13 mouse cellular contexts compared by ENCODE assay signal in genomic region chr14:62855863-62856262, GRCm38 (mm10). TPM values are rescaled to one million over a fixed set of nuclear protein-coding genes. Genes with fewer than 3 reads are reported as not detected.
DNase-seq lines count a peak whose midpoint lies in the region; ATAC-seq lines count a peak whose summit lies in the region.
"Had no signal": no experiment of that assay in that cellular context is flagged by ENCODE, and none has a peak within 500 bp of the region (broad histone marks: within the 10 kb centered on the region; RNA-seq: fewer than 3 reads in every experiment).

No protein-coding gene starts in this region.

- H3K4me2 ChIP-seq in hindbrain, embryonic 15.5 days, result peak overlapping the region; percentile 26; the same call in 1 of the 2 replicates
- no peak overlapping the region for H3K4me2 ChIP-seq in hindbrain, embryonic 13.5 days
- peak overlapping the region; percentile 37 for H3K4me2 ChIP-seq in midbrain, embryonic 15.5 days
- no peak overlapping the region for H3K4me2 ChIP-seq in midbrain, embryonic 13.5 days (replicated peaks)
- H3K4me2 ChIP-seq in stomach, embryonic 14.5 days (replicated peaks; ENCODE audit: low read depth, low read length), result 0 out of 2 replicates have a peak overlapping the region, but pooled peaks have one; percentile 0
- H3K4me2 ChIP-seq: embryonic facial prominence, embryonic 12.5 days had no signal

- peaks cover 26% of the 10 kb centered on the region for H3K4me1 ChIP-seq in hindbrain, embryonic 15.5 days (replicated peaks)
- peaks cover 38% of the 10 kb centered on the region for H3K4me1 ChIP-seq in hindbrain, embryonic 13.5 days (replicated peaks)
- H3K4me1 ChIP-seq in midbrain, embryonic 15.5 days, result peaks cover 22% of the 10 kb centered on the region
- peaks cover 31% of the 10 kb centered on the region for H3K4me1 ChIP-seq in midbrain, embryonic 13.5 days (replicated peaks)
- peaks cover 11% of the 10 kb centered on the region; the same call in 1 of the 2 replicates for H3K4me1 ChIP-seq in stomach, embryonic 14.5 days (ENCODE audit: control insufficient read depth, insufficient read depth, low read length)

- peak; percentile 27 to 37 for DNase-seq in cerebellum, postnatal 14 days
- DNase-seq in cerebellum, adult 11 months, result no peak
- DNase-seq: adrenal gland, postnatal 25 days; cerebellum, adult 8-10 months; kidney, adult 11 months had no signal

- H3K4me3 ChIP-seq in hindbrain, embryonic 15.5 days, result no peak overlapping the region
- no peak overlapping the region for H3K4me3 ChIP-seq in hindbrain, embryonic 13.5 days
- no peak overlapping the region for H3K4me3 ChIP-seq in midbrain, embryonic 15.5 days
- no peak overlapping the region for H3K4me3 ChIP-seq in midbrain, embryonic 13.5 days (replicated peaks)
- H3K4me3 ChIP-seq in stomach, embryonic 14.5 days (ENCODE audit: low read depth, low read length), result no peak overlapping the region
- H3K4me3 ChIP-seq: embryonic facial prominence, embryonic 12.5 days had no signal

- 67% methylated on average over 3 of the region's 3 CpGs for WGBS in hindbrain, embryonic 15.5 days
- 77% methylated on average over 3 of the region's 3 CpGs for WGBS in hindbrain, embryonic 13.5 days
- WGBS in midbrain, embryonic 15.5 days, result 67% methylated on average over 3 of the region's 3 CpGs
- WGBS in midbrain, embryonic 13.5 days, result 72% methylated on average over 3 of the region's 3 CpGs
- 45% methylated on average over 3 of the region's 3 CpGs for WGBS in stomach, embryonic 14.5 days

- H3K36me3 ChIP-seq in hindbrain, embryonic 15.5 days, result no peaks in the 10 kb centered on the region
- peaks cover 4% of the 10 kb centered on the region; the same call in 1 of the 2 replicates for H3K36me3 ChIP-seq in hindbrain, embryonic 13.5 days
- no peaks in the 10 kb centered on the region for H3K36me3 ChIP-seq in midbrain, embryonic 15.5 days (replicated peaks)
- no peaks in the 10 kb centered on the region for H3K36me3 ChIP-seq in midbrain, embryonic 13.5 days
- no peaks in the 10 kb centered on the region for H3K36me3 ChIP-seq in stomach, embryonic 14.5 days (ENCODE audit: control insufficient read depth, insufficient read depth, low read length)
- H3K36me3 ChIP-seq: embryonic facial prominence, embryonic 12.5 days had no signal

- no peaks in the 10 kb centered on the region for H3K9me3 ChIP-seq in hindbrain, embryonic 15.5 days
- H3K9me3 ChIP-seq in hindbrain, embryonic 13.5 days, result peaks cover 3% of the 10 kb centered on the region; the same call in 1 of the 2 replicates
- no peaks in the 10 kb centered on the region for H3K9me3 ChIP-seq in midbrain, embryonic 15.5 days
- H3K9me3 ChIP-seq in midbrain, embryonic 13.5 days, result no peaks in the 10 kb centered on the region; the same call in 1 of the 2 replicates
- H3K9me3 ChIP-seq in stomach, embryonic 14.5 days (ENCODE audit: control insufficient read depth, low read depth, low read length), result no peaks in the 10 kb centered on the region; the same call in 1 of the 2 replicates

- no peak overlapping the region for H3K9ac ChIP-seq in hindbrain, embryonic 15.5 days
- H3K9ac ChIP-seq in hindbrain, embryonic 13.5 days, result no peak overlapping the region
- H3K9ac ChIP-seq in midbrain, embryonic 15.5 days, result no peak overlapping the region
- no peak overlapping the region for H3K9ac ChIP-seq in midbrain, embryonic 13.5 days (replicated peaks)
- no peak overlapping the region for H3K9ac ChIP-seq in stomach, embryonic 14.5 days (replicated peaks; ENCODE audit: low read depth, low read length)
- H3K9ac ChIP-seq: embryonic facial prominence, embryonic 12.5 days; liver, embryonic 14.5 days had no signal

- no peak for ATAC-seq in hindbrain, embryonic 15.5 days (ENCODE audit: low FRiP score, low read depth)
- no peak for ATAC-seq in hindbrain, embryonic 13.5 days (ENCODE audit: low FRiP score)
- no peak for ATAC-seq in midbrain, embryonic 15.5 days (replicated peaks)
- ATAC-seq in midbrain, embryonic 13.5 days, result no peak
- ATAC-seq in stomach, embryonic 14.5 days (ENCODE audit: insufficient number of reproducible peaks, insufficient read depth, low FRiP score, low read depth), result no peak
- no peak for ATAC-seq in megakaryocyte-erythroid progenitor cell, adult 5-6 weeks (replicated peaks; ENCODE audit: low FRiP score, low TSS enrichment, poor library complexity, severe bottlenecking)

- no peaks in the 10 kb centered on the region for H3K27me3 ChIP-seq in hindbrain, embryonic 15.5 days
- no peaks in the 10 kb centered on the region for H3K27me3 ChIP-seq in hindbrain, embryonic 13.5 days
- H3K27me3 ChIP-seq in midbrain, embryonic 15.5 days (replicated peaks), result no peaks in the 10 kb centered on the region
- no peaks in the 10 kb centered on the region for H3K27me3 ChIP-seq in midbrain, embryonic 13.5 days
- no peaks in the 10 kb centered on the region for H3K27me3 ChIP-seq in stomach, embryonic 14.5 days (ENCODE audit: control insufficient read depth, insufficient read depth, low read length)
- H3K27me3 ChIP-seq: embryonic facial prominence, embryonic 12.5 days had no signal

- peak overlapping the region; percentile 45; the same call in 1 of the 2 replicates for H3K27ac ChIP-seq in hindbrain, embryonic 15.5 days (replicated peaks)
- no peak overlapping the region for H3K27ac ChIP-seq in hindbrain, embryonic 13.5 days
- H3K27ac ChIP-seq in midbrain, embryonic 15.5 days, result no peak overlapping the region
- no peak overlapping the region for H3K27ac ChIP-seq in midbrain, embryonic 13.5 days
- no peak overlapping the region for H3K27ac ChIP-seq in stomach, embryonic 14.5 days (ENCODE audit: low read length)
- H3K27ac ChIP-seq: embryonic facial prominence, embryonic 12.5 days; liver, embryonic 14.5 days had no signal

RNA-seq across cellular contexts. Expression of gene Wdfy2, which starts 18.4 kb away (rescaled TPM):
- 7.6 and 8.1 TPM in 2 replicates for polyA plus RNA-seq in hindbrain, embryonic 15.5 days (2015; fragmentation: Nextera tagmentation; extraction: Ambion mirVana)
- polyA plus RNA-seq in hindbrain, embryonic 13.5 days (2015; fragmentation: Nextera tagmentation; extraction: Ambion mirVana), result 7.7 and 8.2 TPM in 2 replicates
- polyA plus RNA-seq in midbrain, embryonic 15.5 days (2015; fragmentation: Nextera tagmentation; extraction: Ambion mirVana), result 7.6 and 8.1 TPM in 2 replicates
- 8.4 and 9.1 TPM in 2 replicates for polyA plus RNA-seq in midbrain, embryonic 13.5 days (2015; fragmentation: Nextera tagmentation; extraction: Ambion mirVana)
- 9.4 and 10.6 TPM in 2 replicates for polyA plus RNA-seq in stomach, embryonic 14.5 days (2014; fragmentation: Nextera tagmentation; extraction: Ambion mirVana)
- 2.8 and 5.7 TPM in 2 replicates for total RNA-seq in megakaryocyte-erythroid progenitor cell, adult 5-6 weeks (2014; fragmentation: Nextera tagmentation)
- 4.8 and 4.9 TPM in 2 replicates for total RNA-seq in megakaryocyte-erythroid progenitor cell, adult 5-6 weeks (2017)

Comparison
In these comparisons a context has a peak if more than half of its experiments do, and no peak if none do; other contexts are left out.
1. H3K4me2 ChIP-seq: peak in hindbrain, embryonic 15.5 days (single experiment), midbrain, embryonic 15.5 days (single experiment) and stomach, embryonic 14.5 days (single experiment); none in hindbrain, embryonic 13.5 days (single experiment) and midbrain, embryonic 13.5 days (single experiment).